Mouse (Mus musculus) c-Kit-positive CD71-negative TER-119-negative erythroid progenitor cells, embryonic 14.5 days (primary cell): Measurements from ENCODE around the gene Nolc1.
"Not testable (repeated sequence)": the region's sequence is repeated elsewhere in the genome, so short reads cannot be mapped to it uniquely, and the experiment has no call there.

Source experiments
- DNase-seq: peaks from one replicate; pipeline ENCODE4 v3.0.0-alpha.2; 2013; ENCODE audit warnings: low read depth

Nolc1 gene

DNA sequence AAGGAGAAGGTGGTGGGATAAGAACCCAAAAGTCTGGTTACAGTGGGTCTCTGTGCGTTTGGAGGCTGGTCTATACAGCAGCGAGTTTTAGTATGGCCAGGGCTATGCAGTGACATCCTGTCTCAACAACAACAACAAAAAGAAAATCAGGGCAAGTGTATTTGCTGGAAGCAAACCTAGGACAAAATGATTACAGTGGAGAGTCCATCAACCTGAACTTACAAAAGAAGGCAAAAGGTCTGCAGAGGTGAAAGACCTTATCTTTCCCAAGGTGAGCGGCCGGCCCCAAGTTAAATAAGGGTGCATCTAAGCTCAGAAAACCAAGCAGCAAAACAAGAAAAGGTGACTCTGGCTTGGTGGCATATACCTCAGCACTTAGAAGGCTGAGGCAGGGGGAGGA, 16.0 kb downstream of the Nolc1 start:
- DNase-seq: no peak

GRCm38 (mm10) chr19:46094144-46094543, 18.5 kb downstream of the Nolc1 start:
- no peak for DNase-seq

GRCm38 (mm10) chr19:46095291-46095690, 19.6 kb downstream of the Nolc1 start:
- DNase-seq: no peak

GRCm38 (mm10) chr19:46096396-46096795, 20.7 kb downstream of the Nolc1 start:
- no peak for DNase-seq

DNA sequence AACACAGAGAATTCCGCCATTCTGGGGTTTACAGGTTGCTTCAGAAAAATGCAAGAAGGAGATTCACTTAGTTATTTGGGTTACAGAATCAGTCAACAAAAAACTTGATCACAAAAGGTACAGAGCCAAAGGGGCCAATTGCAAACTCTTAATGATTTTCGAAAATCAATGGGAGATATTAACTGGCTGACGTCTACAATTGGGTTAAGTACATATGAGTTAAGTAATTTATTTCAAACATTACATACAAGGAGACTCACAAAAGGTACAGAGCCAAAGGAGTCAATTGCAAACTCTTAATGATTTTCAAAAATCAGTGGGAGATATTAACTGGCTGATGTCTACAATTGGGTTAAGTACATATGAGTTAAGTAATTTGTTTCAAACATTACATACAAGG, 23.9 kb downstream of the Nolc1 start:
- no peak for DNase-seq

DNA sequence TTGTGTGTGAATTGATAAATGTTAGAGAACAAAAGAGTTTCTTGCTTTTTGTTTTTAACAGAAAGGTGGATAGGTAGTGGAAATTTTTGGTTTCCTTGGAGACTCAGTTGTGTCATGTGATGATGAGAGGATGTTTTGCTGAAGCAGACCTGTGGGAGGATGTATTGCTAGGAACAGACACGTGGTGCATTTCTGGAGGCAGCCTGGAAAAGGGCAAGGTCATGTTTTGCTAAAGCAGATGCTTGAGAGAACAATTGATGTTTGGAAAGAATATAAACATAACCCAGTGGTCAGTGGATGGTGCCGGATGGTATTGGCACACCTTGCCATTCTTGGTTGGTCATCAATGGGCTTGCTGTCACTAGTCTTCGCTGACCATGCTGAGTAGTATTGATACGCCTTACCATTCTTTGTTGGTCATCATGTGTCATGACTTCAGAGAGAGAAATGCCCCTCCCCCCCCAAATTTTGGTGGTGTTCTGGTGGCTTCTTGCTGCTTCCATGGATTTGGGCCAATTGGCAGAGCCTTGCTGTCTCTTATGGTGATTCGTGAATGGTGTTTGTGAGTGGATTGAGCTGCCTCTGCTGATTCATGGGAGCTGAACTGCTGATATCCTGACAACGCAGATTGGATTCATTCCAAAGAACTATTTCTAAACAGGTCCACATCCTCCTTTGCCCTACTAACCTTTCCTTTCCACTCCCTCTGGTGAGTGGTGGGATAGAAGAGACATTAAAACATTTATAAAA, 27.9 kb downstream of the Nolc1 start:
- DNase-seq: no peak

GRCm38 (mm10) chr19:46104187-46104557, 28.5 kb downstream of the Nolc1 start:
- no peak for DNase-seq

GRCm38 (mm10) chr19:46110214-46110613, 34.6 kb downstream of the Nolc1 start:
- DNase-seq: no peak

- DNase-seq: no peak
Measured at GRCm38 (mm10) chr19:46110781-46111180, 35.1 kb downstream of the Nolc1 start.

GRCm38 (mm10) chr19:46114617-46115016, 39.0 kb downstream of the Nolc1 start:
- DNase-seq: no peak

DNA sequence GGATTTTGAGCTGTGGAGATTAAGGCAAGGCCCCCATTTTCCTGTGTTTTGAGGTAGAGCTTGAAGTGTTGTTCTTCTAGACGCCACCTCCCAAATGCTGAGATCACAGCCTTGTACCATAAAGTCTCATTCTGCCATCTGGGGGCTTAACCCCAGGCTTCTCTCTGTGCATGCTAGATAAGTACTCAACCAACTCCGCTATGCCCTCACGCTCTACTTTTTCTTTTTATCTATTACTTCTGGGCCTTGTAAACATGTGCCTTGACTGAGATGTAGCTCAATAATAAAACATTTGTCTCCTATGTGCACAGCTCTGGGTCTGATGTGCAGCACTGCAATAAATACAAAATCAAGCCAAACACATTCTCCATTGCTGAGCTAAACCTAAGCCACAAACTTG, 43.8 kb downstream of the Nolc1 start:
- no peak for DNase-seq

DNA sequence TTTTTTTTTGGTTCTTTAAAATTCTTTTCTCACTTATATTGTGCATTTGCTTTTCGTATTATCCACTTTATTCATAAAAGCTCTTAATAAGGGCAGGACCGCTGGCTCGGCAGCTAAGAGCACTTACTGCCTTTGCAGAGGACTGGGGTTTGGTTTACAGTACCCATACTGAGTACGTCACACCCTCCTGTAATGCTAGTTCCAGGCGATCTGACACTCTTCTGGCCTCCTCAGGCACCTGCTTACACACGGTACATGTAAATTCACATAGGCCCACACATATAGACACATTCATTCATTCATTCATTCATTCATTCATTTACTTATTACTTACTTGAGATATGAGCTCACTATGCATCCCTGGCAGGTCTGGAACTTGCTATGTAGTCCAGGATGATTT, 45.2 kb downstream of the Nolc1 start:
- no peak for DNase-seq

GRCm38 (mm10) chr19:46123876-46124275, 48.2 kb downstream of the Nolc1 start:
- DNase-seq: no peak

- no peak for DNase-seq
Measured at GRCm38 (mm10) chr19:46124651-46125050, 49.0 kb downstream of the Nolc1 start.

- DNase-seq: no peak
Measured at GRCm38 (mm10) chr19:46126301-46126700, 50.6 kb downstream of the Nolc1 start.

DNA sequence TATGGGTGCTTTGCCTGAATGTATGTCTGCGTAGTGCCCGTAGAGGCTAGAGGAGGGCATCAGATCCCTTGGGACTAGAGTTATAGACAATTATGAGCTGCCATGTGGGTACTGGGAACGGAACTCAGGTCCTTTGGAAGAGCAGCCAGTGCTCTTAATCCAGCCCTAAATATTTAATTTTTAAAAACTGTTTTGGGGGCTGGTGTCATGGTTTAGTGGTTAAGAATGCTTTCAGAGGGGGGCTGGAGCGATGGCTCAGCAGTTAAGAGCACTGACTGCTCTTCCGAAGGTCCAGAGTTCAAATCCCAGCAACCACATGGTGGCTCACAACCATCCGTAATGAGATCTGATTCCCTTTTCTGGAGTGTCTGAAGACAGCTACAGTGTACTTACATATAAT, 54.1 kb downstream of the Nolc1 start:
- DNase-seq: not testable (repeated sequence)

GRCm38 (mm10) chr19:46131283-46131682, 55.6 kb downstream of the Nolc1 start:
- no peak for DNase-seq

DNA sequence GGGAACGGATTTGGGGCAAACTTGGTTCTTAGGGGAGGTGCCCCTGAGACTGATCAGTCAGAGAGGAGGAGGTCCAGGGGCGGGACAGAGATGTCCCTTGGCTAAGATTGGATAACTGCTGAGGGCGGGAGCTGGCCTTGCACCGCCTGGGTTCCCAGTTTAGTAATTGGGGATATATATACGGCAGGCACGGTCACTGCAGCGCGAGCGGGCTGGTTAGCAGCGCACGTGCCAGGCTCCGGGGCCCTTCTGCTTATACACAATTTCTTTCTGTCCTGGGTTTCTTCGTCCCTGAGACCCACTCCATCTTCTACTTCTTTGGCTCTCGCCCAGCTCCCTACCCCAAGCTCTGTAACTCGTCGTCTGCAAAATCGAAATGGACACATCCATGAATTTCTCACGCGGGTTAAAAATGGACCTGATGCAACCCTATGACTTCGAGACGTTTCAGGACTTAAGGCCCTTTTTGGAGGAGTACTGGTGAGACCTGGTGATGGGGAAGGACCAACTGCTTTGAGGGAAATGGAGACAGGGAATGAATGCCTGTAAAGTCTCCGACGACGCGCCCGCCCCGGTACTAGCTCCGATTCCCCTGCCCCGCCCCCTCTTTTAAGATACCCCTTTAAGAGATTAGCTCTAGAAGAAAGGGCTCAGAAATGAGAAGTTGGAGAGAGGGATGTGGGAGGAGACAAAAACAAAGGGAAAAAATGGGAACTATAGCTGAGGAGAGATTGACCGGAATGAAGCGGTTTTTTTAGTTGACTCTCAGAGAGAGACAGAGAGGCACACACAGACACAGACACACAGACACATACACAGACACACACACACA, 56.2 kb downstream of the Nolc1 start, which contains the start of gene Elovl3:
Elovl3 (plus strand) TSS at position 204 of the 832 bp plus-strand sequence.
- DNase-seq: no peak

GRCm38 (mm10) chr19:46132577-46132976, 56.9 kb downstream of the Nolc1 start:
- DNase-seq: no peak
